Mouse (Mus musculus) liver, embryonic 11.5 days (tissue): ENCODE data around the gene Arhgdig. TPM values are rescaled to one million over a fixed set of nuclear protein-coding genes. Genes with fewer than 3 reads are reported as not detected.
"Not testable (repeated sequence)": the region's sequence is repeated elsewhere in the genome, so short reads cannot be mapped to it uniquely, and the experiment has no call there.

Source experiments
- ATAC-seq: fragments of 200-750 bp; cut with Nextera tagmentation; replicated peaks from 2 replicates; pipeline ENCODE4 v1.8.0; 2017; ENCODE audit warnings: moderate number of reproducible peaks, mild to moderate bottlenecking, moderate TSS enrichment, moderate library complexity; ENCODE audit not compliant: low FRiP score
- DNase-seq: peaks from one replicate; pipeline ENCODE4 v3.0.0-alpha.2; 2017; ENCODE audit warnings: low spot score
- H3K27ac ChIP-seq: fragments of 300-500 bp; sonication (generic); 2 replicates; pipeline ENCODE4 v1.5.1; 2014; ENCODE audit warnings: mild to moderate bottlenecking, low read depth, low read length, control low read depth
- H3K27me3 ChIP-seq: fragments of 300-500 bp; sonication (generic); replicated peaks from 2 replicates; pipeline ENCODE4 v1.6.1; 2014; ENCODE audit warnings: low read length, mixed read lengths; ENCODE audit not compliant: control insufficient read depth, insufficient read depth
- H3K36me3 ChIP-seq: fragments of 300-500 bp; sonication (generic); 2 replicates; pipeline ENCODE4 v1.6.1; 2014; ENCODE audit warnings: mild to moderate bottlenecking, low read length, moderate library complexity, mixed read lengths; ENCODE audit not compliant: control insufficient read depth, insufficient read depth
- H3K4me1 ChIP-seq: fragments of 300-500 bp; sonication (generic); replicated peaks from 2 replicates; pipeline ENCODE4 v1.6.1; 2014; ENCODE audit warnings: low read length, mixed read lengths; ENCODE audit not compliant: control insufficient read depth, insufficient read depth
- H3K4me2 ChIP-seq: fragments of 300-500 bp; sonication (generic); 2 replicates; pipeline ENCODE4 v1.6.1; 2014; ENCODE audit warnings: mild to moderate bottlenecking, control low read depth, moderate library complexity
- H3K4me3 ChIP-seq: fragments of 300-500 bp; sonication (generic); 2 replicates; pipeline ENCODE4 v1.5.1; 2014; ENCODE audit warnings: low read depth, low read length, control low read depth
- H3K9ac ChIP-seq: fragments of 300-500 bp; sonication (generic); 2 replicates; pipeline ENCODE4 v1.6.1; 2014; ENCODE audit warnings: low read depth, low read length, control low read depth
- H3K9me3 ChIP-seq: fragments of 300-500 bp; sonication (generic); 2 replicates; pipeline ENCODE4 v1.6.1; 2016; ENCODE audit warnings: low read length, inconsistent platforms, mixed read lengths; ENCODE audit not compliant: control insufficient read depth
- WGBS: fragments of 180-500 bp; shearing (Covaris S2); extraction: QIAGEN DNeasy Blood & Tissue Kit; methylation state at CpG from one replicate; pipeline ENCODE4 v1.1.7; 2014; 5-methylcytosine and 5-hydroxymethylcytosine counted together
- polyA plus RNA-seq: library from polyadenylated mRNA; unstranded; fragments of >200 nt; fragmentation: Nextera tagmentation; extraction: Ambion mirVana; gene quantifications from 2 replicates; pipeline ENCODE4 v1.2.1, GENCODE M21; 2014

The Arhgdig gene
- polyA plus RNA-seq, 1 experiment from 2014 or later: 28.8 TPM

GRCm38 (mm10) chr17:26200831-26201705 lies 6.5 kb downstream of the Arhgdig start:
- H3K4me3 ChIP-seq: peak overlapping the region; percentile 72
- peaks cover 59% of the 10 kb centered on the region for H3K27me3 ChIP-seq
- peak; percentile 52 for DNase-seq
- peak overlapping the region; percentile 98 for H3K4me2 ChIP-seq
- ATAC-seq: peak; percentile 69
- under 1% methylated on average over 73 of the region's 92 CpGs for WGBS
- peaks cover 44% of the 10 kb centered on the region for H3K4me1 ChIP-seq
- no peaks in the 10 kb centered on the region for H3K9me3 ChIP-seq
- H3K36me3 ChIP-seq: peaks cover 9% of the 10 kb centered on the region; the same call in 1 of the 2 replicates
- peak overlapping the region; percentile 84 for H3K9ac ChIP-seq
- H3K27ac ChIP-seq: peak overlapping the region; percentile 75; the same call in 1 of the 2 replicates

GRCm38 (mm10) chr17:26198892-26199291 lies 8.7 kb downstream of the Arhgdig start, which contains the start of gene Pdia2:
Pdia2 (minus strand) TSS chr17:26199087.
- H3K36me3 ChIP-seq: peaks cover 23% of the 10 kb centered on the region; the same call in 1 of the 2 replicates
- peak; percentile 45 for DNase-seq
- peaks cover 44% of the 10 kb centered on the region for H3K4me1 ChIP-seq
- H3K27ac ChIP-seq: peak within 1 kb of the TSS; percentile 69
- peak within 1 kb of the TSS; percentile 98 for H3K4me2 ChIP-seq
- WGBS: 34% methylated on average over 4 of the region's 4 CpGs
- peaks cover 41% of the 10 kb centered on the region for H3K27me3 ChIP-seq
- peak within 1 kb of the TSS; percentile 69 for H3K9ac ChIP-seq
- H3K9me3 ChIP-seq: no peaks in the 10 kb centered on the region
- peak within 1 kb of the TSS; percentile 52 for H3K4me3 ChIP-seq
- ATAC-seq: peak; percentile 81

DNA sequence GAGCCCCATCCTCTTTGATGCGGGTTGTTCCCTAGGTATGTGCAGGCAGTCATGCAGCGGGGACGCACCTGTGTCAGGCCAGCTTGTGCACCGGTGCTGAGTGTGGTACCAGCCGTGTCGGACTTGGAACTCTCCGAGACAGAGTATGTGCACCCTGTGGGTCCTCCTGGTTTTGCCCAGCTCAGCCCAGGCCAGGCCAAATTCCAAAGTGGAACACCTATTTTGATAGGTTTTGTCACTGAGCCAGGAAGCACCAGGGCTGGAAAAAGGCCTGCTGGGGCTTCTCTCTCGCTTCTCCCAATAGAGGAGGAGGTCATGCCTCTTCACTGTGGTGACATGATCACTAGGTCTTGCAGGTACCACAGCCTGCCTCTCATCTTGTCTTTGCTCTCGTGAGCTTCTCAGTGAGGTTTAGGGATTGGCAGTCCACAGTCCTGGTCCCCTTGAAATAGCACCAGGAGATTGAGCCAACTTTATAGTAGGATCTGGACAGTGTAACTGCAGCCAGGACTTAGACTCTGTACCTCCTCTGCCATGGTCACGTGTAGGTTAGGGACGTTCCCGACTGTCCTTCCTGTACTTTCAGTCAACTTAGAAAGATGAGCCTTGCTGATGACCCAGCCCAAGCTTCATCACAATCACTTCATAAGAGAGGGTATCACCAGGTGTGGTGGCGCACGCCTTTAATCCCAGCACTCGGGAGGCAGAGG lies 14.9 kb downstream of the Arhgdig start:
- ATAC-seq: no peak
- no peak for DNase-seq
- no peak overlapping the region for H3K4me2 ChIP-seq
- H3K27ac ChIP-seq: no peak overlapping the region
- 97% methylated on average over 15 of the region's 15 CpGs for WGBS
- no peak overlapping the region for H3K9ac ChIP-seq
- no peak overlapping the region for H3K4me3 ChIP-seq
- H3K4me1 ChIP-seq: no peaks in the 10 kb centered on the region
- no peaks in the 10 kb centered on the region for H3K9me3 ChIP-seq
- H3K27me3 ChIP-seq: no peaks in the 10 kb centered on the region
- H3K36me3 ChIP-seq: peaks cover 46% of the 10 kb centered on the region; the same call in 1 of the 2 replicates

DNA sequence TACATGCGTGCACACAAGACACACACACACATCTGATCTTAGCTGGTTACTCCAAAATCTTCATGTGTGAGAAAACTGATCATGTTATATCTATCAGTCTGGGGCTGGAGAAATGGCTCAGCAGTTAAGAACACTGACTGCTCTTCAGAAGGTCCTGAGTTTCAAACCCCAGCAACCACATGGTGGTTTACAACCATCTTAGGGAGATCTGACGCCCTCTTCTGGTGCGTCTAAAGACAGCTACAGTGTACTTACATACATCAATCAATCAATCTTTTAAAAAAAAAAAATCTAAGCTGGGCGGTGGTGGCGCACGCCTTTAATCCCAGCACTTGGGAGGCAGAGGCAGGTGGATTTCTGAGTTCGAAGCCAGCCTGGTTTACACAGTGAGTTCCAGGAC lies 16.1 kb downstream of the Arhgdig start:
- H3K4me2 ChIP-seq, DNase-seq, H3K9ac ChIP-seq, H3K27ac ChIP-seq, ATAC-seq, H3K4me3 ChIP-seq, H3K9me3 ChIP-seq, H3K27me3 ChIP-seq, H3K4me1 ChIP-seq: not testable (repeated sequence)
- peaks cover 53% of the 10 kb centered on the region; the same call in 1 of the 2 replicates for H3K36me3 ChIP-seq
- 94% methylated on average over 7 of the region's 7 CpGs for WGBS

GRCm38 (mm10) chr17:26188091-26188805 lies 19.3 kb downstream of the Arhgdig start:
- H3K9me3 ChIP-seq: no peaks in the 10 kb centered on the region
- H3K36me3 ChIP-seq: peaks cover 36% of the 10 kb centered on the region; the same call in 1 of the 2 replicates
- H3K27ac ChIP-seq: no peak overlapping the region
- no peaks in the 10 kb centered on the region for H3K4me1 ChIP-seq
- 93% methylated on average over 11 of the region's 11 CpGs for WGBS
- no peak overlapping the region for H3K9ac ChIP-seq
- H3K4me2 ChIP-seq: no peak overlapping the region
- ATAC-seq (no peak), DNase-seq (no peak)
- H3K4me3 ChIP-seq: no peak overlapping the region
- no peaks in the 10 kb centered on the region for H3K27me3 ChIP-seq

DNA sequence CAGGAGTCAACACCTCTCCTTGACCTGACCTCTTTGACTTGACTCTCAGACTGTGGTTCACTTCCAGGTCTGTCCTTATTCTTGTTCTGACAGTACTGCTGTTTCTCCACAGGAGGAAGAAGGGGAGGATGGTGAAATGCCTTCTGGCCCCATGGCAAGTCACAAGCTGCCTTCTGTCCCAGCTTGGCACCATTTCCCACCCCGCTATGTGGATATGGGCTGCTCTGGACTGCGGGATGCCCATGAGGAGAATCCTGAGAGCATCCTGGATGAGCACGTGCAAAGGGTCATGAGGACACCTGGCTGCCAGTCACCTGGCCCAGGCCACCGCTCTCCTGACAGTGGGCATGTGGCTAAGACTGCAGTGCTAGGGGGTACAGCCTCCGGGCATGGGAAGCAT lies 20.0 kb downstream of the Arhgdig start:
- Histone ChIP-seq H3K9me3 (no peaks in the 10 kb centered on the region), H3K27ac (no peak overlapping the region), H3K27me3 (no peaks in the 10 kb centered on the region), H3K9ac (no peak overlapping the region), H3K4me2 (no peak overlapping the region), H3K36me3 (peaks cover 36% of the 10 kb centered on the region; the same call in 1 of the 2 replicates), H3K4me1 (no peaks in the 10 kb centered on the region), H3K4me3 (no peak overlapping the region)
- DNase-seq: no peak
- no peak for ATAC-seq
- WGBS: 93% methylated on average over 5 of the region's 5 CpGs

- Histone ChIP-seq H3K9ac (no peak overlapping the region), H3K36me3 (peaks cover 4% of the 10 kb centered on the region; the same call in 1 of the 2 replicates), H3K4me2 (no peak overlapping the region), H3K27me3 (no peaks in the 10 kb centered on the region), H3K4me1 (no peaks in the 10 kb centered on the region), H3K9me3 (no peaks in the 10 kb centered on the region), H3K4me3 (no peak overlapping the region), H3K27ac (no peak overlapping the region)
- WGBS: 88% methylated on average over 3 of the region's 3 CpGs
- ATAC-seq: no peak
- no peak for DNase-seq
Measured at GRCm38 (mm10) chr17:26181179-26181578, 26.4 kb downstream of the Arhgdig start.

GRCm38 (mm10) chr17:26178611-26179010 lies 29.0 kb downstream of the Arhgdig start:
- Histone ChIP-seq H3K36me3 (peaks cover 14% of the 10 kb centered on the region; the same call in 1 of the 2 replicates), H3K27me3 (no peaks in the 10 kb centered on the region), H3K4me1 (no peaks in the 10 kb centered on the region), H3K9me3 (no peaks in the 10 kb centered on the region), H3K9ac (no peak overlapping the region), H3K4me3 (no peak overlapping the region), H3K27ac (no peak overlapping the region), H3K4me2 (no peak overlapping the region)
- ATAC-seq (no peak), DNase-seq (no peak)
